Mouse (Mus musculus): ENCODE data around the gene Zfp933. TPM values are rescaled to one million over a fixed set of nuclear protein-coding genes. Genes with fewer than 3 reads are reported as not detected.

The Zfp933 gene
- total RNA-seq, 1 experiment, result 4.9 TPM

DNA sequence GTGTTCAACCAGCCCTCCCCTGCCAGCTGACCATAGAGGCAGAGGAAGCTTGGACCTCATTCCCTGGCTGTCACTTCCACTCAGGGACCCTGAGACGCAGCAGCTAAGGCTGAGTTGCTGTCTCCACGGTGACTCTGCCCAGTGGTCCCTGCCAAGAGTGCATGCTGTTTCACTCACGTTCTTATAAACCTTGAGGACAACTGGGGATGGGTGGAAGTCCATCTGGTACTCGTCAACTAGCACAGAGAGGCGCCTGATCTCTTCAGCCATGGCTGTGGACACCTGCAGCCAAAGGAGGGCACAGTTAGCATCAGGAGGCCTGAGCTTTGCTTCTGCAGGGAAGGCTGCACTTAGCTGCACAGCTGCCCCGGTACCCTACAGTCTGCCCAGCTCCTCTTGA is 34.9 kb upstream of the Zfp933 start:
- H3K9ac ChIP-seq (ENCODE audit: insufficient read depth, low read depth, low read length, poor library complexity, severe bottlenecking), result no peak overlapping the region
- H3K36me3 ChIP-seq (ENCODE audit: control insufficient read depth, insufficient read depth, low read length, poor library complexity, severe bottlenecking), result peaks cover 49% of the 10 kb centered on the region
- H3K4me1 ChIP-seq (ENCODE audit: control insufficient read depth in 2 of 2, insufficient read depth in 2 of 2, low read length in 2 of 2, poor library complexity in 1 of 2), result peaks cover 0 to 2% of the 10 kb centered on the region in 2 experiments; a peak in 1 of 4 replicates
- no peak overlapping the region for H3K4me3 ChIP-seq (ENCODE audit: insufficient read depth in 1 of 2, low read depth in 1 of 2, low read length in 2 of 2, poor library complexity in 1 of 2, severe bottlenecking in 1 of 2)
- H3K27ac ChIP-seq (ENCODE audit: insufficient read depth, low read depth, low read length, poor library complexity, severe bottlenecking), result no peak overlapping the region
- no peak for DNase-seq (ENCODE audit: low read depth, low spot score)
- in situ Hi-C loops (cut with MboI; ENCODE audit: low sequenced_read_pairs in 2 of 2, unreplicated experiment in 2 of 2), result no loop called here
- no peak for TF ChIP-seq ZNF384 (IDR thresholded peaks at IDR 0.05; ENCODE audit: low read depth, low read length)
- no peak for TF ChIP-seq ZC3H11A (IDR thresholded peaks at IDR 0.05; ENCODE audit: borderline replicate concordance, low read depth, low read length)
- no peak for TF ChIP-seq HCFC1 (IDR thresholded peaks at IDR 0.05; ENCODE audit: borderline replicate concordance, insufficient read depth, low read length)
- no peak for TF ChIP-seq MAFK (IDR thresholded peaks at IDR 0.05; ENCODE audit: insufficient read depth, low read depth, low read length)
- TF ChIP-seq CHD2 (IDR thresholded peaks at IDR 0.05; ENCODE audit: low read depth, low read length), result no peak
- H3K9me3 ChIP-seq (ENCODE audit: control insufficient read depth, insufficient read depth, low read depth, low read length), result no peaks in the 10 kb centered on the region

DNA sequence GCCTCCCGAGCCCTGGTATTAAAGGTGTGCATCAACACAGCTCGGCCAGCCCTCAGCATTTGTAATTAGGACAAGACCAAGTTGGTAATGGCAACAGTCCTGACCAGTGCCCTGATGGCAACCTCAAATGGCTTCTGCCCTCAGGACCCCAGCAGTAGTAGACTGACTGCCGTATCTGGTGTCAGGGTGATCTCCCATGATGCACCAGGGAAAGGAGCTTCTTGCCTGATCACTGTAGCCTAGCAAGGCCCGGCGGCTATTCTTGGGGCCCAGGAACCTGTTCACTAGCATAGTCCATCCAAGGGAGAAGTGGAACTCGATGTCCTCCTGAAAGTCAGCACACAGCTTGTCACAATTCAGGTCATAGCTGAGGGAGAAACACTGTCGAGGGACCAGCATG is 33.6 kb upstream of the Zfp933 start:
- TF ChIP-seq HCFC1 (IDR thresholded peaks at IDR 0.05; ENCODE audit: borderline replicate concordance, insufficient read depth, low read length), result no peak
- no peak for TF ChIP-seq ZNF384 (IDR thresholded peaks at IDR 0.05; ENCODE audit: low read depth, low read length)
- TF ChIP-seq ZC3H11A (IDR thresholded peaks at IDR 0.05; ENCODE audit: borderline replicate concordance, low read depth, low read length), result no peak
- no peak for TF ChIP-seq CHD2 (IDR thresholded peaks at IDR 0.05; ENCODE audit: low read depth, low read length)
- no peak for TF ChIP-seq MAFK (IDR thresholded peaks at IDR 0.05; ENCODE audit: insufficient read depth, low read depth, low read length)
- no peak overlapping the region for H3K9ac ChIP-seq (ENCODE audit: insufficient read depth, low read depth, low read length, poor library complexity, severe bottlenecking)
- in situ Hi-C loops (cut with MboI; ENCODE audit: low sequenced_read_pairs in 2 of 2, unreplicated experiment in 2 of 2), result no loop called here
- H3K4me1 ChIP-seq (ENCODE audit: control insufficient read depth in 2 of 2, insufficient read depth in 2 of 2, low read length in 2 of 2, poor library complexity in 1 of 2), result peaks cover 0 to 2% of the 10 kb centered on the region in 2 experiments; a peak in 1 of 4 replicates
- no peak overlapping the region for H3K4me3 ChIP-seq (ENCODE audit: insufficient read depth in 1 of 2, low read depth in 1 of 2, low read length in 2 of 2, poor library complexity in 1 of 2, severe bottlenecking in 1 of 2)
- peaks cover 47% of the 10 kb centered on the region for H3K36me3 ChIP-seq (ENCODE audit: control insufficient read depth, insufficient read depth, low read length, poor library complexity, severe bottlenecking)
- no peaks in the 10 kb centered on the region for H3K9me3 ChIP-seq (ENCODE audit: control insufficient read depth, insufficient read depth, low read depth, low read length)
- no peak for DNase-seq (ENCODE audit: low read depth, low spot score)
- H3K27ac ChIP-seq (ENCODE audit: insufficient read depth, low read depth, low read length, poor library complexity, severe bottlenecking), result no peak overlapping the region

DNA sequence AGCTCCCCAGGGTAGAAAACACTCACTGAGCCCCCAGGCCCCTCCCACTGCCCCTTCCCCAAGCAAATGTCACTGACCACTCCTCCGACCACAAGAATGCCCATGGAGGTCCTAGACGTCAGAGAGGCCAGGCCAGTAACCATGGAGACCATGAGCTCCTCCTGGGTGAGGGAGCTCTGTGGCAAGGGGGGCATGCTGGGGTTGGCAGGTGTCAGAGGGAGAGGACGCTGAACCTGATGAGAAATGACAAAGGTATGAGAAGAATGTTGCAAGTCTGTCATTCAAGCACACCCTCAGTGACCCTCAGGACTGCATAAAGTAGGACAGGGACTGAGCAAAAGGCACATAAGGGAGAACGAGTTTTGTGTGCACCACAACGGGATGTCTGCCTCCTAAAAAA is 31.7 kb upstream of the Zfp933 start:
- peaks cover 55% of the 10 kb centered on the region for H3K36me3 ChIP-seq (ENCODE audit: control insufficient read depth, insufficient read depth, low read length, poor library complexity, severe bottlenecking)
- no peak overlapping the region for H3K27ac ChIP-seq (ENCODE audit: insufficient read depth, low read depth, low read length, poor library complexity, severe bottlenecking)
- TF ChIP-seq HCFC1 (IDR thresholded peaks at IDR 0.05; ENCODE audit: borderline replicate concordance, insufficient read depth, low read length) (no peak), ZNF384 (IDR thresholded peaks at IDR 0.05; ENCODE audit: low read depth, low read length) (no peak), ZC3H11A (IDR thresholded peaks at IDR 0.05; ENCODE audit: borderline replicate concordance, low read depth, low read length) (no peak), MAFK (IDR thresholded peaks at IDR 0.05; ENCODE audit: insufficient read depth, low read depth, low read length) (no peak), CHD2 (IDR thresholded peaks at IDR 0.05; ENCODE audit: low read depth, low read length) (no peak)
- in situ Hi-C loops (cut with MboI; ENCODE audit: low sequenced_read_pairs in 2 of 2, unreplicated experiment in 2 of 2), result no loop called here
- no peak overlapping the region for H3K4me3 ChIP-seq (ENCODE audit: insufficient read depth in 1 of 2, low read depth in 1 of 2, low read length in 2 of 2, poor library complexity in 1 of 2, severe bottlenecking in 1 of 2)
- no peak for DNase-seq (ENCODE audit: low read depth, low spot score)
- H3K9ac ChIP-seq (ENCODE audit: insufficient read depth, low read depth, low read length, poor library complexity, severe bottlenecking), result no peak overlapping the region
- H3K4me1 ChIP-seq (ENCODE audit: control insufficient read depth in 2 of 2, insufficient read depth in 2 of 2, low read length in 2 of 2, poor library complexity in 1 of 2), result peaks cover 0 to 2% of the 10 kb centered on the region in 2 experiments; a peak in 1 of 4 replicates
- H3K9me3 ChIP-seq (ENCODE audit: control insufficient read depth, insufficient read depth, low read depth, low read length), result no peaks in the 10 kb centered on the region

DNA sequence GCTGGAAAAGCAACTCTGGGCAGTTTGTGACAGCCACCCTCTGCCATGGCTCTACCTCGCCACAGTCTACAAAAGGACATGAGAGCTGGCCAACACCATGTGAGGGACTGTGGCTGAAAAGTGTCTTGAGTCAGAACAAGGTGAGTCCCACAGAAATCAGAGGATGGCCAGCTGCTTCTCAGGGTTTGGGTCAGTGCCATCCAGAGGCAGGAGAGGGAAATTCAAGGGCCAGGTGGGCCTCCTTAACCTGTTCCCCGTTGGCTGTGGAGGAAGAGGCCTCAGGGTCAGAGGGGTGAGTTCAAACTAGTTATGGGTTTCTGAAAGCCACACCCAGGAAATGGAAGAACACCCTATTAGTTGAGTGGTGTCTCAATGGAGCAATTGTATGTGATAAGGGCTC is 31.3 kb upstream of the Zfp933 start:
- Histone ChIP-seq H3K36me3 (ENCODE audit: control insufficient read depth, insufficient read depth, low read length, poor library complexity, severe bottlenecking) (peaks cover 59% of the 10 kb centered on the region), H3K4me3 (ENCODE audit: insufficient read depth in 1 of 2, low read depth in 1 of 2, low read length in 2 of 2, poor library complexity in 1 of 2, severe bottlenecking in 1 of 2) (no peak overlapping the region), H3K4me1 (ENCODE audit: control insufficient read depth in 2 of 2, insufficient read depth in 2 of 2, low read length in 2 of 2, poor library complexity in 1 of 2) (peaks cover 0 to 2% of the 10 kb centered on the region in 2 experiments; a peak in 1 of 4 replicates), H3K27ac (ENCODE audit: insufficient read depth, low read depth, low read length, poor library complexity, severe bottlenecking) (no peak overlapping the region), H3K9me3 (ENCODE audit: control insufficient read depth, insufficient read depth, low read depth, low read length) (no peaks in the 10 kb centered on the region), H3K9ac (ENCODE audit: insufficient read depth, low read depth, low read length, poor library complexity, severe bottlenecking) (no peak overlapping the region)
- no peak for DNase-seq (ENCODE audit: low read depth, low spot score)
- in situ Hi-C loops (cut with MboI; ENCODE audit: low sequenced_read_pairs in 2 of 2, unreplicated experiment in 2 of 2), result no loop called here
- TF ChIP-seq ZNF384 (IDR thresholded peaks at IDR 0.05; ENCODE audit: low read depth, low read length) (no peak), HCFC1 (IDR thresholded peaks at IDR 0.05; ENCODE audit: borderline replicate concordance, insufficient read depth, low read length) (no peak), ZC3H11A (IDR thresholded peaks at IDR 0.05; ENCODE audit: borderline replicate concordance, low read depth, low read length) (no peak), CHD2 (IDR thresholded peaks at IDR 0.05; ENCODE audit: low read depth, low read length) (no peak), MAFK (IDR thresholded peaks at IDR 0.05; ENCODE audit: insufficient read depth, low read depth, low read length) (no peak)

DNA sequence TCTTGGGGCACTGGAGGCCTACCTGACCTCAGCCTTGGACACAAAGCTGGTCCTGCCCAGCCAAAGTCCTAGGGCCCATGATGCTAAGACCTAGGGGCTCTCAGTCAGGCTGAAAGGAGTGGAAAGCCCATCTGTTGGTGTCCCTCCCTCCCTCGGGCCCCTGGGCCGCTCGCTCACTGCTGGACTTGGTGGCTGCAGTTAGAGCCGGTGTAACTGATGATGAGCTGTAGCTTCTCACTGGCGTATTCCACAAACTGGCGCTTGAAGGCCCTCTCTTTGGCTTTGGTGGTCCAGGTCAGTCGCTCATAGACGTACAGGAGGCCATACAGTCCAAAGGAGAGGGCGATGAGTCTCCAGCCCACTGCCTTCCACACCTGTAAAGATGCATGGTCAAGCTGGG is 30.4 kb upstream of the Zfp933 start:
- TF ChIP-seq HCFC1 (IDR thresholded peaks at IDR 0.05; ENCODE audit: borderline replicate concordance, insufficient read depth, low read length), result no peak
- no peak for TF ChIP-seq ZC3H11A (IDR thresholded peaks at IDR 0.05; ENCODE audit: borderline replicate concordance, low read depth, low read length)
- no peak for TF ChIP-seq CHD2 (IDR thresholded peaks at IDR 0.05; ENCODE audit: low read depth, low read length)
- no peak for TF ChIP-seq ZNF384 (IDR thresholded peaks at IDR 0.05; ENCODE audit: low read depth, low read length)
- TF ChIP-seq MAFK (IDR thresholded peaks at IDR 0.05; ENCODE audit: insufficient read depth, low read depth, low read length), result no peak
- Histone ChIP-seq H3K27ac (ENCODE audit: insufficient read depth, low read depth, low read length, poor library complexity, severe bottlenecking) (no peak overlapping the region), H3K36me3 (ENCODE audit: control insufficient read depth, insufficient read depth, low read length, poor library complexity, severe bottlenecking) (peaks cover 61% of the 10 kb centered on the region), H3K4me3 (ENCODE audit: insufficient read depth in 1 of 2, low read depth in 1 of 2, low read length in 2 of 2, poor library complexity in 1 of 2, severe bottlenecking in 1 of 2) (no peak overlapping the region), H3K9me3 (ENCODE audit: control insufficient read depth, insufficient read depth, low read depth, low read length) (no peaks in the 10 kb centered on the region; the same call in 1 of the 2 replicates), H3K9ac (ENCODE audit: insufficient read depth, low read depth, low read length, poor library complexity, severe bottlenecking) (no peak overlapping the region), H3K4me1 (ENCODE audit: control insufficient read depth in 2 of 2, insufficient read depth in 2 of 2, low read length in 2 of 2, poor library complexity in 1 of 2) (peaks cover 0 to 2% of the 10 kb centered on the region in 2 experiments; a peak in 1 of 4 replicates)
- no peak for DNase-seq (ENCODE audit: low read depth, low spot score)
- in situ Hi-C loops (cut with MboI; ENCODE audit: low sequenced_read_pairs in 2 of 2, unreplicated experiment in 2 of 2), result no loop called here
